Mouse (Mus musculus) neural tube, embryonic 14.5 days (tissue): ENCODE measurements at regions not wholly inside any gene's neighbourhood (a gene's known extent, or its start where the extent isn't known, plus 50 kb on each side); places are given as distances from the start of the nearest gene placed in this dataset.
"Not testable (repeated sequence)": the region's sequence is repeated elsewhere in the genome, so short reads cannot be mapped to it uniquely, and the experiment has no call there.

Experiments used
- ATAC-seq: fragments of 200-750 bp; cut with Nextera tagmentation; 2 replicates; pipeline ENCODE4 v1.8.0; 2017; ENCODE audit warnings: low read depth, mild to moderate bottlenecking, moderate TSS enrichment, moderate library complexity
- H3K27ac ChIP-seq: fragments of 300-500 bp; sonication (generic); 2 replicates; pipeline ENCODE4 v1.5.1; 2014; ENCODE audit warnings: low read depth, mild to moderate bottlenecking, control low read depth, low read length, moderate library complexity, mixed read lengths
- H3K27me3 ChIP-seq: fragments of 300-500 bp; sonication (generic); 2 replicates; pipeline ENCODE4 v1.6.1; 2014; ENCODE audit warnings: low read length; ENCODE audit not compliant: control insufficient read depth, insufficient read depth
- H3K36me3 ChIP-seq: fragments of 300-500 bp; sonication (generic); 2 replicates; pipeline ENCODE4 v1.6.1; 2014; ENCODE audit warnings: low read length, mixed read lengths; ENCODE audit not compliant: control insufficient read depth, insufficient read depth
- H3K4me1 ChIP-seq: fragments of 300-500 bp; sonication (generic); 2 replicates; pipeline ENCODE4 v1.6.1; 2014; ENCODE audit warnings: low read length; ENCODE audit not compliant: control insufficient read depth, insufficient read depth
- H3K4me2 ChIP-seq: fragments of 300-500 bp; sonication (generic); 2 replicates; pipeline ENCODE4 v1.6.1; 2014; ENCODE audit warnings: mild to moderate bottlenecking, low read depth, low read length, control low read depth
- H3K4me3 ChIP-seq: fragments of 300-500 bp; sonication (generic); 2 replicates; pipeline ENCODE4 v1.5.1; 2014; ENCODE audit warnings: low read depth, low read length, control low read depth, mixed read lengths
- H3K9ac ChIP-seq: fragments of 300-500 bp; sonication (generic); replicated peaks from 2 replicates; pipeline ENCODE4 v1.6.1; 2014; ENCODE audit warnings: low read depth, mild to moderate bottlenecking, control low read depth, low read length, mixed read lengths
- H3K9me3 ChIP-seq: fragments of 300-500 bp; sonication (generic); 2 replicates; pipeline ENCODE4 v1.6.1; 2016; ENCODE audit warnings: low read length; ENCODE audit not compliant: control insufficient read depth
- WGBS: fragments of 180-500 bp; shearing (Covaris S2); extraction: QIAGEN DNeasy Blood & Tissue Kit; methylation state at CpG from one replicate; pipeline ENCODE4 v1.1.7; 2014; 5-methylcytosine and 5-hydroxymethylcytosine counted together

GRCm38 (mm10) chr6:25012376-25013287 lies 56.5 kb upstream of the Tmem229a start:
- Histone ChIP-seq H3K27ac (no peak overlapping the region), H3K4me1 (0 out of 2 replicates have a peak, but pooled peaks cover 5% of the 10 kb centered on the region), H3K36me3 (no peaks in the 10 kb centered on the region), H3K4me2 (no peak overlapping the region), H3K27me3 (no peaks in the 10 kb centered on the region), H3K9ac (no peak overlapping the region), H3K4me3 (no peak overlapping the region), H3K9me3 (no peaks in the 10 kb centered on the region)
- ATAC-seq: peak; percentile 44; the same call in 1 of the 2 replicates
- WGBS: 65% methylated on average over 2 of the region's 2 CpGs

GRCm38 (mm10) chr6:25008856-25009255 lies 52.8 kb upstream of the Tmem229a start:
- H3K27ac ChIP-seq, ATAC-seq, H3K27me3 ChIP-seq, H3K4me1 ChIP-seq, H3K9me3 ChIP-seq, H3K9ac ChIP-seq, H3K4me3 ChIP-seq, H3K36me3 ChIP-seq, H3K4me2 ChIP-seq: not testable (repeated sequence)
